ENCODE assay signal across 18 mouse cellular contexts in the genomic region with DNA sequence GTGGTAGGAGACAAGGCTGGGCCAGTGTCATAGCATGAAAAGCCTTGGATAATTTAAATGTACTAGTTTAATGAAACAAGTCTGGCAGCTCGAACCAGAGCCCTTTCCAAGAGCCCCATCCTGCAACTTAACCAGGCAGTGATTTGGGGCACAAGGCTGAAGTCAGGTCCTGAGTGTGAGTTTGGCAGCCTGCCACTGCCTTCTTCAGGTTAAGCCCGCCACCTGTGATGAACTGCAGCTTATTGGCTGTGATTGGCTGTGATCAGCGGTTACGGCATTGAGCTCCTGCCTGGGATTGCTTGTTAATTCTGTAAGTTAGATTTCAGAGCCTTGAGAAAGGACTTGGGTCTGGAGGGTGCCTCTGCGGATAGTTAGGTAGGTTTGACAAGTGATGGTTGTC.
DNase-seq lines count a peak whose midpoint lies in the region.
"Had no signal": no experiment of that assay in that cellular context is flagged by ENCODE, and none has a peak within 500 bp of the region (broad histone marks: within the 10 kb centered on the region; RNA-seq: fewer than 3 reads in every experiment).

No protein-coding gene starts in this region.

- 82% methylated on average over 5 of the region's 5 CpGs for WGBS in heart, embryonic 10.5 days

- H3K4me1 ChIP-seq in heart, embryonic 10.5 days, result no peaks in the 10 kb centered on the region
- H3K4me1 ChIP-seq: embryonic facial prominence, embryonic 10.5 days; embryonic facial prominence, embryonic 12.5 days; forebrain, embryonic 13.5 days; forebrain, embryonic 15.5 days had no signal

- H3K4me3 ChIP-seq in heart, embryonic 10.5 days, result no peak overlapping the region
- H3K4me3 ChIP-seq: embryonic facial prominence, embryonic 10.5 days; embryonic facial prominence, embryonic 12.5 days; forebrain, embryonic 13.5 days; forebrain, embryonic 15.5 days had no signal

- 0 out of 2 replicates have a peak, but pooled peaks cover 2% of the 10 kb centered on the region for H3K36me3 ChIP-seq in heart, embryonic 10.5 days
- H3K36me3 ChIP-seq: embryonic facial prominence, embryonic 12.5 days; forebrain, embryonic 15.5 days had no signal

- H3K27ac ChIP-seq in heart, embryonic 10.5 days, result no peak overlapping the region
- H3K27ac ChIP-seq: embryonic facial prominence, embryonic 10.5 days; embryonic facial prominence, embryonic 12.5 days; forebrain, embryonic 13.5 days; forebrain, embryonic 15.5 days had no signal

- no peaks in the 10 kb centered on the region for H3K9me3 ChIP-seq in heart, embryonic 10.5 days
- H3K9me3 ChIP-seq: embryonic facial prominence, embryonic 10.5 days; embryonic facial prominence, embryonic 12.5 days; forebrain, embryonic 13.5 days; forebrain, embryonic 15.5 days had no signal

- H3K27me3 ChIP-seq in heart, embryonic 10.5 days (ENCODE audit: insufficient read depth, poor library complexity, severe bottlenecking), result no peaks in the 10 kb centered on the region
- H3K27me3 ChIP-seq: embryonic facial prominence, embryonic 12.5 days; forebrain, embryonic 13.5 days; forebrain, embryonic 15.5 days; Patski had no signal

- peak; percentile 22 to 36 for DNase-seq in cerebellum, postnatal 14 days
- DNase-seq in cerebellum, postnatal 36 days, result no peak
- peak; percentile 69 for DNase-seq in heart, embryonic 10.5 days (ENCODE audit: low spot score)
- no peak for DNase-seq in heart, adult 9 months (ENCODE audit: low spot score in 2 of 2)
- DNase-seq in NIH3T3 (ENCODE audit: low read depth), result peak; percentile 11
- no peak for DNase-seq in right cerebral cortex, postnatal 36 days (ENCODE audit: low spot score in 2 of 2)
- DNase-seq: adrenal gland, adult 8-10 months; adrenal gland, postnatal 14 days; adrenal gland, postnatal 36 days; cerebellum, adult 11-12 months; cerebellum, adult 2 months; cerebellum, adult 9-11 months; forebrain, postnatal 0 days had no signal

Comparison
In these comparisons a context has a peak if more than half of its experiments do, and no peak if none do; other contexts are left out.
1. DNase-seq: peak in cerebellum, postnatal 14 days (2 of 2), heart, embryonic 10.5 days (single experiment) and NIH3T3 (single experiment); none in cerebellum, postnatal 36 days (0 of 2), heart, adult 9 months (0 of 2) and right cerebral cortex, postnatal 36 days (0 of 2).